Mouse (Mus musculus) thymus, postnatal 14 days (tissue): Measurements from ENCODE around the gene Tmem240.
"Not testable (repeated sequence)": the region's sequence is repeated elsewhere in the genome, so short reads cannot be mapped to it uniquely, and the experiment has no call there.

ENCODE experiments used
- DNase-seq: peaks from one replicate; pipeline ENCODE4 v3.0.0; 2021

Gene Tmem240

GRCm38 (mm10) chr4:155772786-155773185 is 38.2 kb downstream of the Tmem240 start:
- no peak for DNase-seq

- no peak for DNase-seq
Measured at GRCm38 (mm10) chr4:155773335-155774078, 38.9 kb downstream of the Tmem240 start.

- DNase-seq: peak; percentile 91
Measured at GRCm38 (mm10) chr4:155774280-155774754, 39.7 kb downstream of the Tmem240 start, which contains the start of gene Vwa1. Gene Vwa1 (minus strand): TSS chr4:155774698.

- no peak for DNase-seq
Measured at GRCm38 (mm10) chr4:155774971-155775740, 40.6 kb downstream of the Tmem240 start.

- DNase-seq: no peak
Measured at GRCm38 (mm10) chr4:155775855-155776254, 41.3 kb downstream of the Tmem240 start.

GRCm38 (mm10) chr4:155776704-155777335 is 42.2 kb downstream of the Tmem240 start:
- no peak for DNase-seq

- DNase-seq: no peak
Measured at GRCm38 (mm10) chr4:155777816-155778215, 43.2 kb downstream of the Tmem240 start.

GRCm38 (mm10) chr4:155779498-155779897 is 44.9 kb downstream of the Tmem240 start:
- DNase-seq: no peak

GRCm38 (mm10) chr4:155780895-155781294 is 46.3 kb downstream of the Tmem240 start:
- DNase-seq: no peak

GRCm38 (mm10) chr4:155783486-155784080 is 49.0 kb downstream of the Tmem240 start:
- DNase-seq: no peak

GRCm38 (mm10) chr4:155784081-155784701 is 49.6 kb downstream of the Tmem240 start:
- peak; percentile 72 for DNase-seq

- no peak for DNase-seq
Measured at GRCm38 (mm10) chr4:155785246-155785645, 50.6 kb downstream of the Tmem240 start.

- no peak for DNase-seq
Measured at GRCm38 (mm10) chr4:155785819-155786218, 51.2 kb downstream of the Tmem240 start, which contains the start of gene Tmem88b. Gene Tmem88b (minus strand): TSS chr4:155785874.

GRCm38 (mm10) chr4:155788300-155788699 is 53.7 kb downstream of the Tmem240 start:
- DNase-seq: no peak

GRCm38 (mm10) chr4:155788833-155789232 is 54.2 kb downstream of the Tmem240 start:
- not testable (repeated sequence) for DNase-seq

- no peak for DNase-seq
Measured at GRCm38 (mm10) chr4:155790021-155790489, 55.5 kb downstream of the Tmem240 start, which contains the start of gene Ankrd65. Gene Ankrd65 (plus strand): TSS chr4:155790439.
